Mouse (Mus musculus): ENCODE measurements around the gene Wdr81. TPM values are rescaled to one million over a fixed set of nuclear protein-coding genes. Genes with fewer than 3 reads are reported as not detected.

Gene Wdr81
- polyA plus RNA-seq, 1 experiment from 2014 or later, result 4.6 TPM

DNA sequence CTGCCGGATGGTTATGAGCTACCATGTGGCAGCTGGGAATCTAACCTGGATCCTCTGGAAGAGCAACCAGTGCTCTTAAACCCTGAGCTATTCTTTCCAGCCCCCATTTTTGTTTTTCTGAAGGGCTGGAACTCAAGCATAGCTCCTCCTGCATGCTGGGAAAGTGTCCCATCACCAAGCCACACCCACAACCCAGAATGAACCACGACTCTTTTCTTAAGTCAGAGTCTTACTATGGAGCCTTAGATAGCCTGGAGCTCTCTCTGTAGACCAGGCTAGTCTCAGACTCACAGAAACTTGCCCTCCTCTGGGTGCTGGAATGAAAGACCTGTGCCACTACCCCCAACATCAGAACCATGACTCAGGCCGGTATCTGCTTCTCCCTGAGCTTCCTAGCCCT lies 5.9 kb downstream of the Wdr81 start:
- Histone ChIP-seq H3K36me3 (ENCODE audit: insufficient read depth) (peaks cover 29% of the 10 kb centered on the region; the same call in 1 of the 2 replicates), H3K4me1 (ENCODE audit: insufficient read depth) (no peaks in the 10 kb centered on the region), H3K4me3 (ENCODE audit: low read depth, low read length) (no peak overlapping the region), H3K4me2 (no peak overlapping the region), H3K27ac (ENCODE audit: low read depth) (no peak overlapping the region), H3K9ac (no peak overlapping the region), H3K9me3 (ENCODE audit: low read depth, low read length) (no peaks in the 10 kb centered on the region), H3K27me3 (ENCODE audit: insufficient read depth, low read length) (no peaks in the 10 kb centered on the region)
- DNase-seq (no peak), ATAC-seq (ENCODE audit: insufficient read depth) (no peak)
- WGBS, result 66% methylated on average over 3 of the region's 3 CpGs
- TF ChIP-seq CTCF (IDR thresholded peaks at IDR 0.05; ENCODE audit: low read depth), result no peak

DNA sequence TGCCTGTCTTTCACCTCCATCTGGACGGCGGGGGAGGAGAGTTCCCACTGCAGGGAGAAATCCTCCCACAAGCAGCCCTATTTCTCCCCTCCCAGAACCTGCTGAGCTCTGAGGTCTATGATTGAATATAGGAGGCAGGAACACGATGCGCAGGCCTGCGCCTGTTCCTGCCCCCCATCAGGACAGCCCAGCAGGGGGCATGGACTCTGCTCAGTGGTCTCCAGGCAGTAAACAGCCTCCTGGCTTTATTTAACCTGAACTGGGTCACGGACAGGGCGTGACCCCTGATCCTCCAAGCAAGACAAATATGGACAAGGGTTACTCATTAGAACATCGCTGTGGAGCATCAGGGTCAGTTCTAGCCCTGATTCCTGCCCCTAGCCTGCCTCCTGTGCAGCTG lies 10.8 kb downstream of the Wdr81 start:
- no peaks in the 10 kb centered on the region for H3K4me1 ChIP-seq (ENCODE audit: insufficient read depth)
- WGBS, result 56% methylated on average over 8 of the region's 8 CpGs
- ATAC-seq (ENCODE audit: insufficient read depth) (no peak), DNase-seq (no peak)
- H3K36me3 ChIP-seq (ENCODE audit: insufficient read depth), result peaks cover 21% of the 10 kb centered on the region; the same call in 1 of the 2 replicates
- no peak overlapping the region for H3K27ac ChIP-seq (ENCODE audit: low read depth)
- TF ChIP-seq CTCF (IDR thresholded peaks at IDR 0.05; ENCODE audit: low read depth), result no peak
- H3K9me3 ChIP-seq (ENCODE audit: low read depth, low read length), result no peaks in the 10 kb centered on the region
- no peak overlapping the region for H3K9ac ChIP-seq
- no peak overlapping the region for H3K4me3 ChIP-seq (ENCODE audit: low read depth, low read length)
- H3K27me3 ChIP-seq (ENCODE audit: insufficient read depth, low read length), result no peaks in the 10 kb centered on the region
- no peak overlapping the region for H3K4me2 ChIP-seq

DNA sequence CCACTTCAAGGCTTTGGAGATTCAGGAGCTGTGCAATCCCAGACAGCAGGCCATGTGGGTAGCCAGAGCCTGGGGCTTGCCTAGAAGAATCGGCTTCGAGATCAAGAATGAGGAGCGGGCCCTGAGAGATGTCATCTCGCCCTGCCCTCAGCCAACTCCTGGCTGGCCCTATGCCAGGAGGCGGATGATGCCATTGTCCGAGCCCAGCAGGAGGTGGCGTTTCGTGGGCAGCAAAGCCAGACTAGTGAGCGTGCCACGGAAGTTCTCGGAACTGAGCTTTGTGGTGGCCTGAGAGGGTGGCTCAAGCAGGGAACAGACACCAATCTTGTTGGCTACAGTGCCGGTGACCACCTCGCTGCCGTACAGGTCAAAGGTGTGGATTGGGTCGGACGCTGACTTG lies 12.9 kb downstream of the Wdr81 start:
- Histone ChIP-seq H3K27me3 (ENCODE audit: insufficient read depth, low read length) (no peaks in the 10 kb centered on the region), H3K4me3 (ENCODE audit: low read depth, low read length) (no peak overlapping the region), H3K4me1 (ENCODE audit: insufficient read depth) (no peaks in the 10 kb centered on the region), H3K27ac (ENCODE audit: low read depth) (no peak overlapping the region), H3K4me2 (no peak overlapping the region), H3K36me3 (ENCODE audit: insufficient read depth) (0 out of 2 replicates have a peak, but pooled peaks cover 9% of the 10 kb centered on the region), H3K9me3 (ENCODE audit: low read depth, low read length) (no peaks in the 10 kb centered on the region), H3K9ac (no peak overlapping the region)
- WGBS, result 86% methylated on average over 16 of the region's 16 CpGs
- ATAC-seq (ENCODE audit: insufficient read depth) (no peak), DNase-seq (no peak)
- TF ChIP-seq CTCF (IDR thresholded peaks at IDR 0.05; ENCODE audit: low read depth), result no peak

DNA sequence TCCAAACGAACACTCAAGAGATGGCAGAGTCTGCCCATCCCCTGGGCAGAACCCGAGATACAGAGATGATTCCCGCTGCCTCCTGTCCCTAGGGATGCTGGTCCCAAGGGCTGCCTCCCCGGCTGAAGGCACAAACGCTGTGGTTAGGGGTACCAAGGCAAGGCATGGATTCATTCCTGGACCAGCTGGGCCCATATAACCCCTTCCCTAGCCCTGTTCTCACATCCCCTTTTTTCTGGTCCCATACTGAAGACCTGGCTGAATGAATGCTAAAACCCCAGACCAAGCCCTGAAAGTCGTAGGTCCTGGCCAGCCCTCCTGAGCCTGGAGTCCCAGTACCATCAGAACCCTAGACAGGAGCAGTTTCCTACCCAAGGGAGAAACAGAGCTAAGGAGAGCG lies 13.5 kb downstream of the Wdr81 start:
- H3K4me1 ChIP-seq (ENCODE audit: insufficient read depth), result no peaks in the 10 kb centered on the region
- no peak overlapping the region for H3K4me2 ChIP-seq
- TF ChIP-seq CTCF (IDR thresholded peaks at IDR 0.05; ENCODE audit: low read depth), result no peak
- H3K27me3 ChIP-seq (ENCODE audit: insufficient read depth, low read length), result no peaks in the 10 kb centered on the region
- H3K36me3 ChIP-seq (ENCODE audit: insufficient read depth), result 0 out of 2 replicates have a peak, but pooled peaks cover 9% of the 10 kb centered on the region
- H3K27ac ChIP-seq (ENCODE audit: low read depth), result no peak overlapping the region
- DNase-seq (no peak), ATAC-seq (ENCODE audit: insufficient read depth) (no peak)
- no peak overlapping the region for H3K9ac ChIP-seq
- H3K4me3 ChIP-seq (ENCODE audit: low read depth, low read length), result no peak overlapping the region
- no peaks in the 10 kb centered on the region for H3K9me3 ChIP-seq (ENCODE audit: low read depth, low read length)
- 77% methylated on average over 7 of the region's 7 CpGs for WGBS

DNA sequence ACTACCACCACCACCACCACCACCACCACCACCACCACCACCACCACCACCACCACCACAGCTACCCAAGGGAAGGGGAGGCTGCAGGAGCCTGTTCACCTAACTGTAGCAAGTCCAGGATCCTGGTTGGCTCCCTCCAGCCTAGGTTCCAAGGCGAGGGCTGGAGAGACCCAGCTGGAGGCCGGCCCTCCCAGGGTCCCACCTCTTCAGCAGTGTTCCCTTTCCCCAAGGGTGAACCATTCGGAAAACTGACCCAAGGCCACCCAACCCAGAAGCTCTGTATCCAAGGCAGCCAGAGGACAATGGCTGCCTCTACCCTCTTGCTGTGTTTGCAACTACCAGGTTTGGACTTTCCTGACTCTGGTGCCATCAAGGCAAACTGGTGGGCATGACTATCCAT lies 14.6 kb downstream of the Wdr81 start:
- no peak for ATAC-seq (ENCODE audit: insufficient read depth)
- DNase-seq, result no peak
- H3K36me3 ChIP-seq (ENCODE audit: insufficient read depth), result 0 out of 2 replicates have a peak, but pooled peaks cover 9% of the 10 kb centered on the region
- H3K4me2 ChIP-seq, result no peak overlapping the region
- 78% methylated on average over 3 of the region's 3 CpGs for WGBS
- TF ChIP-seq CTCF (IDR thresholded peaks at IDR 0.05; ENCODE audit: low read depth), result no peak
- H3K4me1 ChIP-seq (ENCODE audit: insufficient read depth), result no peaks in the 10 kb centered on the region
- H3K9me3 ChIP-seq (ENCODE audit: low read depth, low read length), result no peaks in the 10 kb centered on the region
- H3K27ac ChIP-seq (ENCODE audit: low read depth), result no peak overlapping the region
- no peak overlapping the region for H3K4me3 ChIP-seq (ENCODE audit: low read depth, low read length)
- no peak overlapping the region for H3K9ac ChIP-seq
- no peaks in the 10 kb centered on the region for H3K27me3 ChIP-seq (ENCODE audit: insufficient read depth, low read length)

DNA sequence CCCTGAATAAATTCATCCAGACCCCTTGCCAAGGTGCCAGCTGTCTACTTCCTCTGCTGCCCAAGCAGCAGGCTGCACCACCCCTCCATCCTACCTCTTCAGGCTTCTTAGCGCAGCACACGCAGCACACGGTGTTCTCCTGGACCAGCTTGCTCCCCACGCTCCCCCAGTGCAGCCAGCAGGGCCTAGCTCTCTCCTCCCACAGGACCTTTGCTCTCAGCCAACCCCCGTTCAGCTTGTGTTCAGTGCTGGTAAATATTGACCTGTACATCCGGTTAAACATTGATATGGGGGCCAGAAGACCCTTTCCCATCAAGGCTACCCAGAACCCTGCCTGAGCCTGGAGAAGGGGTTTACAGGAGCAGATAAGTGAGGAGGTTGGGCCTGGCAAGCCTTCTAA lies 15.2 kb downstream of the Wdr81 start, which contains the start of gene Serpinf2:
TSS of gene Serpinf2 (minus strand) at position 229 of the 400 bp plus-strand sequence.
- 0 out of 2 replicates have a peak, but pooled peaks cover 5% of the 10 kb centered on the region for H3K36me3 ChIP-seq (ENCODE audit: insufficient read depth)
- H3K9me3 ChIP-seq (ENCODE audit: low read depth, low read length), result peaks cover under 1% of the 10 kb centered on the region; the same call in 1 of the 2 replicates
- no peak for ATAC-seq (ENCODE audit: insufficient read depth)
- H3K4me2 ChIP-seq, result no peak within 1 kb of the TSS
- no peaks in the 10 kb centered on the region for H3K27me3 ChIP-seq (ENCODE audit: insufficient read depth, low read length)
- H3K9ac ChIP-seq, result no peak within 1 kb of the TSS
- TF ChIP-seq CTCF (IDR thresholded peaks at IDR 0.05; ENCODE audit: low read depth), result no peak
- WGBS, result 66% methylated on average over 6 of the region's 6 CpGs
- no peak within 1 kb of the TSS for H3K4me3 ChIP-seq (ENCODE audit: low read depth, low read length)
- no peak within 1 kb of the TSS for H3K27ac ChIP-seq (ENCODE audit: low read depth)
- no peaks in the 10 kb centered on the region for H3K4me1 ChIP-seq (ENCODE audit: insufficient read depth)
- DNase-seq, result no peak

DNA sequence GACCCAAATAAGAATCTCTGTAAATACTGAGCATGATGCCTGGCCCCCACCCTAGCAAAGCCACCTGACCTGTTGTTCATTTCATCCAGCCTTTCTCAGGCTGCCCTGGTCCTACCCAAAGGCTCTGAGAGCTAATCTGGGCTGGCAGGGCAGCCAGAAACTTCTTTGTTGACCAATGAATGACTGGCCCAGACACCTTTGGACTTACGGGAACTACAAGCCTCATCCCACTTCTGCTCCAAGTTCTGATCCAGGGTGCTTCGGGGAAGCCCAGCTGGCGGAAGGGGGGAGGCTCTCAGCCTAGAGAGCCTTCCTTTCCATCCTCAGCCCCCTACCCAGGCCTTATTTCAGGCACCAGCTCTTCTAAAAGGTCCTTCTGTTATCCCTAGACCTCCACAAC lies 15.7 kb downstream of the Wdr81 start:
- Histone ChIP-seq H3K4me2 (no peak overlapping the region), H3K27ac (ENCODE audit: low read depth) (no peak overlapping the region), H3K4me3 (ENCODE audit: low read depth, low read length) (no peak overlapping the region), H3K9ac (no peak overlapping the region), H3K9me3 (ENCODE audit: low read depth, low read length) (peaks cover 5% of the 10 kb centered on the region; the same call in 1 of the 2 replicates), H3K36me3 (ENCODE audit: insufficient read depth) (no peaks in the 10 kb centered on the region), H3K27me3 (ENCODE audit: insufficient read depth, low read length) (no peaks in the 10 kb centered on the region), H3K4me1 (ENCODE audit: insufficient read depth) (no peaks in the 10 kb centered on the region)
- 95% methylated on average over 3 of the region's 3 CpGs for WGBS
- DNase-seq, result no peak
- ATAC-seq (ENCODE audit: insufficient read depth), result no peak
- TF ChIP-seq CTCF (IDR thresholded peaks at IDR 0.05; ENCODE audit: low read depth), result no peak

DNA sequence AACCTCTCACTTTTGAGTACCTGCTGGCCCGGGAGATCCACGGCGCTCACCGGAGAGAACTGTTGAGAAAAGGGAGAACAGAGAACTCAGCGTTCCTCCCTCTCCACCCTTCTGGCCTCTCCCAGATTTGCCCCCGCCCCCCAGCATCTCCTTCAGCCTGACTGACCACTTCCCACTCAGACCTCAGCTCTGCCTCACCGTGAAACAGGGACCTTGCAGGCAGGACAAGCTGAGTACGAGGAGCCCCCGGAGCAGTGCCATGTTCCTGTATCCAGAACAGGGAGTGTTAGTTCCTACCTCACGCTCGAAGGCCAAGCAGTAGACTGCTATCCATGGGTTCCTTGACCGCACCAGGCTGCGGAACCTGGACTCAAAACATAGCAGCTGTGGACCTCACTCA lies 16.3 kb downstream of the Wdr81 start:
- TF ChIP-seq CTCF (IDR thresholded peaks at IDR 0.05; ENCODE audit: low read depth), result no peak
- Histone ChIP-seq H3K27me3 (ENCODE audit: insufficient read depth, low read length) (no peaks in the 10 kb centered on the region), H3K27ac (ENCODE audit: low read depth) (no peak overlapping the region), H3K9ac (no peak overlapping the region), H3K9me3 (ENCODE audit: low read depth, low read length) (peaks cover 5% of the 10 kb centered on the region; the same call in 1 of the 2 replicates), H3K4me2 (no peak overlapping the region), H3K4me3 (ENCODE audit: low read depth, low read length) (no peak overlapping the region), H3K36me3 (ENCODE audit: insufficient read depth) (no peaks in the 10 kb centered on the region), H3K4me1 (ENCODE audit: insufficient read depth) (no peaks in the 10 kb centered on the region)
- ATAC-seq (ENCODE audit: insufficient read depth) (no peak), DNase-seq (no peak)
- WGBS, result 73% methylated on average over 13 of the region's 13 CpGs
